In genomic region chr7:29231517-29231916, GRCm38 (mm10) we compare ENCODE assay signal across 9 mouse cellular contexts. TPM values are rescaled to one million over a fixed set of nuclear protein-coding genes. Genes with fewer than 3 reads are reported as not detected.
DNase-seq lines count a peak whose midpoint lies in the region; ATAC-seq and TF ChIP-seq lines count a peak whose summit lies in the region.
"Had no signal": no experiment of that assay in that cellular context is flagged by ENCODE, and none has a peak within 500 bp of the region (broad histone marks: within the 10 kb centered on the region; RNA-seq: fewer than 3 reads in every experiment).

No protein-coding gene starts in this region.

- peak overlapping the region; percentile 89 for H3K9ac ChIP-seq in heart, adult 2 months (ENCODE audit: low read depth, low read length)
- 0 out of 2 replicates have a peak overlapping the region, but pooled peaks have one; percentile 20 for H3K9ac ChIP-seq in liver, embryonic 11.5 days (ENCODE audit: low read depth, low read length)

- no peak for TF ChIP-seq EP300 in heart, adult 2 months (IDR thresholded peaks at IDR 0.05; ENCODE audit: insufficient read depth, low read depth, low read length)

- ATAC-seq in liver, embryonic 11.5 days (replicated peaks; ENCODE audit: low FRiP score) = no peak

- H3K4me3 ChIP-seq in heart, adult 2 months = peak overlapping the region; percentile 90
- peak overlapping the region; percentile 53; the same call in 1 of the 2 replicates for H3K4me3 ChIP-seq in spleen, adult 2 months (ENCODE audit: extremely low read depth, insufficient read depth, insufficient read length)
- H3K4me3 ChIP-seq in liver, embryonic 11.5 days (ENCODE audit: low read depth, low read length) = peak overlapping the region; percentile 63

- intact Hi-C loops in heart, adult 2 months (cut with DNase I) = loop anchor here (1.0 to 5.0 kb wide), 2 partner anchors 20 to 49 kb away; partner anchors contain the start of gene Psmd8

- DNase-seq in heart, adult 2 months = no peak
- DNase-seq in heart, adult 9 months (ENCODE audit: low spot score in 2 of 2) = no peak
- no peak for DNase-seq in spleen, adult 2 months (ENCODE audit: low read depth in 1 of 2, low spot score in 2 of 2)
- DNase-seq in spleen, postnatal 10 days (ENCODE audit: low spot score in 2 of 2) = no peak
- no peak for DNase-seq in liver, embryonic 11.5 days (ENCODE audit: low spot score)
- no peak for DNase-seq in spleen, postnatal 4 days (ENCODE audit: low spot score in 2 of 2)
- no peak for DNase-seq in thymus, postnatal 10 days (ENCODE audit: low spot score in 2 of 2)
- no peak for DNase-seq in left cerebral cortex, adult 11 months (ENCODE audit: low spot score)
- DNase-seq: layer of hippocampus, adult 9-11 months had no signal

- H3K4me2 ChIP-seq in liver, embryonic 11.5 days = peak overlapping the region; percentile 93

- WGBS in heart, adult 2 months = 41% methylated on average over 3 of the region's 3 CpGs
- 68% methylated on average over 3 of the region's 3 CpGs for WGBS in spleen, adult 2 months
- WGBS in liver, embryonic 11.5 days = 33% methylated on average over 3 of the region's 3 CpGs

- peaks cover 5% of the 10 kb centered on the region for H3K4me1 ChIP-seq in heart, adult 2 months (ENCODE audit: control insufficient read depth, insufficient read depth, low read length)
- H3K4me1 ChIP-seq in spleen, adult 2 months (ENCODE audit: control insufficient read depth, insufficient read depth, insufficient read length) = no peaks in the 10 kb centered on the region; the same call in 1 of the 2 replicates
- H3K4me1 ChIP-seq in liver, embryonic 11.5 days (replicated peaks; ENCODE audit: control insufficient read depth, insufficient read depth, low read length) = peaks cover 3% of the 10 kb centered on the region

- no peak for TF ChIP-seq CTCF in heart, adult 2 months (IDR thresholded peaks at IDR 0.05)
- no peak for TF ChIP-seq CTCF in spleen, adult 2 months (IDR thresholded peaks at IDR 0.05; ENCODE audit: extremely low read depth, insufficient read depth, insufficient read length, insufficient replicate concordance)

- no peaks in the 10 kb centered on the region for H3K36me3 ChIP-seq in heart, adult 2 months (ENCODE audit: control insufficient read depth, insufficient read depth, low read length)
- no peaks in the 10 kb centered on the region for H3K36me3 ChIP-seq in spleen, adult 2 months (ENCODE audit: control insufficient read depth, insufficient read depth, low read length)
- H3K36me3 ChIP-seq in liver, embryonic 11.5 days (ENCODE audit: control insufficient read depth, insufficient read depth, low read length) = no peaks in the 10 kb centered on the region

- H3K27me3 ChIP-seq in heart, adult 2 months (ENCODE audit: control insufficient read depth, insufficient read depth, low read length) = no peaks in the 10 kb centered on the region
- no peaks in the 10 kb centered on the region; the same call in 1 of the 2 replicates for H3K27me3 ChIP-seq in spleen, adult 2 months (ENCODE audit: control insufficient read depth, insufficient read depth, low read length)
- peaks cover 20% of the 10 kb centered on the region for H3K27me3 ChIP-seq in liver, embryonic 11.5 days (replicated peaks; ENCODE audit: control insufficient read depth, insufficient read depth, low read length)

- 0 out of 2 replicates have a peak, but pooled peaks have one; percentile 7 for TF ChIP-seq POLR2A in heart, adult 2 months (IDR thresholded peaks at IDR 0.05; ENCODE audit: insufficient read depth, low read depth, low read length)
- no peak for TF ChIP-seq POLR2A in spleen, adult 2 months (IDR thresholded peaks at IDR 0.05; ENCODE audit: low read depth, low read length)

- H3K79me2 ChIP-seq in heart, adult 2 months (replicated peaks; ENCODE audit: control insufficient read depth, insufficient read depth, low read length) = no peaks in the 10 kb centered on the region

- peak overlapping the region; percentile 82 for H3K27ac ChIP-seq in heart, adult 2 months
- H3K27ac ChIP-seq in spleen, adult 2 months (ENCODE audit: insufficient read depth, low read length) = 0 out of 2 replicates have a peak overlapping the region, but pooled peaks have one; percentile 52
- 0 out of 2 replicates have a peak overlapping the region, but pooled peaks have one; percentile 43 for H3K27ac ChIP-seq in liver, embryonic 11.5 days (ENCODE audit: low read depth, low read length)

- no peaks in the 10 kb centered on the region for H3K9me3 ChIP-seq in liver, embryonic 11.5 days (ENCODE audit: control insufficient read depth, low read length)

RNA-seq across cellular contexts. Expression of gene Kcnk6, which starts 0.8 kb away (rescaled TPM):
- total RNA-seq in heart, adult 2 months (2021) = 1 to 10 TPM; 2.9 to 3.2 TPM
- polyA plus RNA-seq in heart, adult 2 months (2012; rRNA removed) = 8.2 and 8.4 TPM in 2 replicates
- polyA plus RNA-seq in spleen, adult 2 months (2012; rRNA removed) = 34.3 and 43.5 TPM in 2 replicates
- polyA plus RNA-seq in liver, embryonic 11.5 days (2014; fragmentation: Nextera tagmentation; extraction: Ambion mirVana) = 2.0 and 2.6 TPM in 2 replicates

RNA-seq across cellular contexts. Expression of gene Yif1b, which starts 6.6 kb away (rescaled TPM):
- 10 to 100 TPM; 63.6 to 74.6 TPM for total RNA-seq in heart, adult 2 months (2021)
- polyA plus RNA-seq in heart, adult 2 months (2012; rRNA removed) = 123 and 138 TPM in 2 replicates
- polyA plus RNA-seq in spleen, adult 2 months (2012; rRNA removed) = 74.2 and 97.6 TPM in 2 replicates
- polyA plus RNA-seq in liver, embryonic 11.5 days (2014; fragmentation: Nextera tagmentation; extraction: Ambion mirVana) = 95.7 and 101 TPM in 2 replicates

RNA-seq across cellular contexts. Expression of gene 2200002D01Rik, which starts 16.7 kb away (rescaled TPM):
- total RNA-seq in heart, adult 2 months (2021) = 1 to 10 TPM; 1.5 to 2.0 TPM
- polyA plus RNA-seq in heart, adult 2 months (2012; rRNA removed) = 0.98 and 1.00 TPM in 2 replicates
- 0.51 and 1.0 TPM in 2 replicates for polyA plus RNA-seq in spleen, adult 2 months (2012; rRNA removed)
- polyA plus RNA-seq in liver, embryonic 11.5 days (2014; fragmentation: Nextera tagmentation; extraction: Ambion mirVana) = 3.2 and 4.4 TPM in 2 replicates

RNA-seq across cellular contexts. Expression of gene Catsperg1, which starts 17.7 kb away (rescaled TPM):
- under 1 TPM; 0.30 to 0.34 TPM for total RNA-seq in heart, adult 2 months (2021)
- 1.0 and 2.4 TPM in 2 replicates for polyA plus RNA-seq in heart, adult 2 months (2012; rRNA removed)
- polyA plus RNA-seq in spleen, adult 2 months (2012; rRNA removed) = 1.6 and 2.0 TPM in 2 replicates
- polyA plus RNA-seq in liver, embryonic 11.5 days (2014; fragmentation: Nextera tagmentation; extraction: Ambion mirVana) = 0.31 and 0.64 TPM in 2 replicates

RNA-seq across cellular contexts. Expression of gene Spint2, which starts 50.2 kb away (rescaled TPM):
- total RNA-seq in heart, adult 2 months (2021) = 10 to 100 TPM; 39.4 to 46.4 TPM
- 40.5 and 45.7 TPM in 2 replicates for polyA plus RNA-seq in heart, adult 2 months (2012; rRNA removed)
- 69.7 and 88.3 TPM in 2 replicates for polyA plus RNA-seq in spleen, adult 2 months (2012; rRNA removed)
- 51.6 and 53.7 TPM in 2 replicates for polyA plus RNA-seq in liver, embryonic 11.5 days (2014; fragmentation: Nextera tagmentation; extraction: Ambion mirVana)
